ENCODE assay signal across 26 mouse cellular contexts in genomic region chr11:77084001-77084682, GRCm38 (mm10).
"Had no signal": no experiment of that assay in that cellular context is flagged by ENCODE, and none has a peak within 500 bp of the region (broad histone marks: within the 10 kb centered on the region; RNA-seq: fewer than 3 reads in every experiment).

No protein-coding gene starts in this region.

- DNase-seq: gastrocnemius, adult 2 months; gastrocnemius, postnatal 10 days; gastrocnemius, postnatal 25 days; heart, adult 18-20 months; heart, postnatal 14 days; heart, postnatal 36 days; kidney, adult 11 months; kidney, adult 2 months; kidney, adult 9 months; kidney, postnatal 14 days; kidney, postnatal 36 days; layer of hippocampus, adult 9-11 months; layer of hippocampus, postnatal 36 days; left cerebral cortex, postnatal 4 days had no signal

- H3K27ac ChIP-seq: gastrocnemius, adult 2 months; heart, embryonic 13.5 days; heart, embryonic 15.5 days; hindbrain, embryonic 13.5 days; hindbrain, embryonic 15.5 days; hindbrain, postnatal 0 days; kidney, embryonic 15.5 days; kidney, postnatal 0 days; left cerebral cortex, adult 2 months; limb, embryonic 13.5 days; limb, embryonic 15.5 days; liver, embryonic 12.5 days; liver, embryonic 14.5 days had no signal

- H3K4me3 ChIP-seq: gastrocnemius, adult 2 months; heart, embryonic 13.5 days; heart, embryonic 15.5 days; hindbrain, embryonic 13.5 days; hindbrain, embryonic 15.5 days; kidney, embryonic 15.5 days; left cerebral cortex, adult 2 months; limb, embryonic 13.5 days; limb, embryonic 15.5 days; liver, embryonic 12.5 days had no signal

- H3K9me3 ChIP-seq: heart, embryonic 15.5 days; hindbrain, embryonic 13.5 days; hindbrain, embryonic 15.5 days; kidney, embryonic 15.5 days; limb, embryonic 15.5 days; liver, embryonic 12.5 days had no signal

- H3K27me3 ChIP-seq: limb, embryonic 15.5 days had no signal

- H3K4me1 ChIP-seq: heart, embryonic 13.5 days; heart, embryonic 15.5 days; hindbrain, embryonic 13.5 days; hindbrain, embryonic 15.5 days; kidney, embryonic 15.5 days; limb, embryonic 13.5 days; limb, embryonic 15.5 days had no signal

- H3K36me3 ChIP-seq: heart, embryonic 13.5 days; heart, embryonic 15.5 days; hindbrain, embryonic 13.5 days; hindbrain, embryonic 15.5 days; kidney, embryonic 15.5 days; limb, embryonic 13.5 days; limb, embryonic 15.5 days; liver, embryonic 12.5 days had no signal
